Mouse (Mus musculus) ES-E14 (cell line): Measurements from ENCODE around the gene Bglap2.

Source experiments
- ZC3H11A ChIP-seq: IDR thresholded peaks from 2 replicates; pipeline ENCODE4 v1.6.1; 2012; ENCODE audit warnings: low read depth, mild to moderate bottlenecking, inconsistent platforms, low read length, borderline replicate concordance
- ZNF384 ChIP-seq: IDR thresholded peaks from 2 replicates; pipeline ENCODE4 v1.6.1; 2012; ENCODE audit warnings: low read depth, low read length, inconsistent platforms

GRCm38 (mm10) chr3:88407090-88407489 is 28.6 kb upstream of the Bglap2 start:
- peak; percentile 76; the same call in 1 of the 2 replicates for TF ChIP-seq ZC3H11A
- no peak for TF ChIP-seq ZNF384
